Mouse (Mus musculus) spleen, postnatal 14 days (tissue): Measurements from ENCODE around the gene Olfr923.
"Not testable (repeated sequence)": the region's sequence is repeated elsewhere in the genome, so short reads cannot be mapped to it uniquely, and the experiment has no call there.

Source experiments
- DNase-seq, 2 experiments: peaks; one replicate each; pipeline ENCODE4 v3.0.0; 2021 to 2022; ENCODE audit warnings: low spot score in 2 of 2

Olfr923 gene

DNA sequence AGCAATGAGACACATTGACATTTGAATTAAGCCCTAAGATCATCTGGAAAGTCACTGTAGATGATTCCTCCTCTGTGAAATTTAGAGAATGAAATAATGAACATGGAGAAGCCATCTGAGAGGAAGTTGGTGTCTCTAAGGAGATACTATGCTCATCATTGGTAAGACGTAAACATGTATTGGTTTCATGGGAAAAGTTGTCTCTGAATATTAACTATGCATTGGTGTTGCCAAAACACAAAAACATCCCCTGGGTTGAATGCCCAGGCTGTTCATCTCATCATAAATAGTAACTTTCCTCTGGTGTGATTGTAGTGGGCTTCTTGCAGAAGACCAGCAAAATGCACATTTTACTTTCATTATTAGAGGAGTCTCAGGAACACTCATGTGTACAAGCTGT lies at the start of gene Olfr923:
TSS of gene Olfr923 (plus strand) at position 301 of the 400 bp plus-strand sequence.
- DNase-seq: no peak

GRCm38 (mm10) chr9:38792689-38793088 lies 33.7 kb upstream of the Olfr923 start:
- DNase-seq: no peak

GRCm38 (mm10) chr9:38805696-38806095 lies 20.6 kb upstream of the Olfr923 start:
- no peak for DNase-seq

- no peak for DNase-seq
These were observed 12.0 kb upstream of the Olfr923 start, which contains the start of gene Olfr922 for GRCm38 (mm10) chr9:38814314-38814713. Gene Olfr922, plus strand, starts transcription at chr9:38814614.

DNA sequence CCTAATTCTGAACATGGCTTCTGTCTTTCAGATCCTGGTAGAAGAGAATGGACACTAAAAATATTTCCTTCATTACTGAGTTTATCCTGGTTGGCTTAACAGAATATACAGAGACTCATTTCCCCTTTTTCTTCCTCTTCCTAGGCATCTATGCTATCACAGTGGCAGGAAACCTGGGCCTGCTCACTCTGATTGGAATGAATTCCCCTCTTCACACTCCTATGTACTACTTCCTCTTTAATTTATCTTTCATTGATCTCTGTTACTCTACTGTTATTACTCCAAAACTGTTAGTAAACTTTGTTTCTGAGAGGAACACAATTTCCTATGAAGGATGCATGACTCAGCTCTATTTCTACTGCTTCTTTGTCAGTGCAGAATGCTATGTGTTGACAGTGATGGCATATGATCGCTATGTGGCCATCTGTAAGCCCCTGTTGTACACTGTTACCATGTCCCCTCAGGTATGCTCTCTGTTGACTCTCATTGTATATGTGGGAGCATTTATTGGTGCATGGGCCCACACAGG lies 10.8 kb upstream of the Olfr923 start:
- no peak for DNase-seq

DNA sequence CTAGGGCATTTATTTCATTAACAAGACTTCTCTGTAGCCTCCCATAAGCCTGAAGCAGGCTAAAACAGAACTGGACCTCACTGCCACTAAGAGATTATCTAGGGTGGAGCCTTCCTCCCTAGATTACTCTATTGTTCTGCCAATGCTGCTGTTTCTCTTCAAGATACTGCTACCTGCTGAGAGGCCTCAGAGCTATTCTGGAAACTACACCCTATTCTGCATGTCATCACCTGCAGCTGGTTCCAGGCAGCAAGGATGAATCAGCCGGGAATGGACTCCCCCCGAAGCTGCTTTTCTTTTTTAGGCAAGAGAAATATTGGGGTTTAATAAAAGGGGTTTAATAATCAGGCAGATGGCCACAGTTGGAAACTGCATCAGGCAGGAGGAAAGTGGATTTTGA lies 6.7 kb downstream of the Olfr923 start:
- no peak for DNase-seq

GRCm38 (mm10) chr9:38844149-38844548 lies 17.8 kb downstream of the Olfr923 start, which contains the start of gene Olfr924:
Gene Olfr924, plus strand, starts transcription at chr9:38844449.
- no peak for DNase-seq

GRCm38 (mm10) chr9:38854760-38855159 lies 28.4 kb downstream of the Olfr923 start, which contains the start of gene Olfr26:
Gene Olfr26, plus strand, starts transcription at chr9:38855060.
- DNase-seq: no peak

GRCm38 (mm10) chr9:38874880-38875279 lies 48.5 kb downstream of the Olfr923 start:
- not testable (repeated sequence) for DNase-seq

GRCm38 (mm10) chr9:38876826-38877225 lies 50.5 kb downstream of the Olfr923 start, which contains the start of gene Olfr926:
Gene Olfr926, plus strand, starts transcription at chr9:38877126.
- no peak for DNase-seq
